Mouse (Mus musculus) heart, adult 2 months (tissue): Measurements from ENCODE around the gene Cdcp1. TPM values are rescaled to one million over a fixed set of nuclear protein-coding genes. Genes with fewer than 3 reads are reported as not detected.

Source experiments
- DNase-seq, 2 experiments: peaks; one replicate each; pipeline ENCODE4 v3.0.0; 2021
- H3K27ac ChIP-seq: fragments of 200-600 bp; 2 replicates; pipeline ENCODE4 v1.8.1; 2022
- H3K27me3 ChIP-seq: fragments of 200-500 bp; 2 replicates; pipeline ENCODE4 v1.6.1; 2012; ENCODE audit warnings: mild to moderate bottlenecking, low read length, inconsistent platforms, mixed read lengths; ENCODE audit not compliant: control insufficient read depth, insufficient read depth
- H3K36me3 ChIP-seq: fragments of 200-500 bp; 2 replicates; pipeline ENCODE4 v1.6.1; 2012; ENCODE audit warnings: low read length, inconsistent platforms; ENCODE audit not compliant: control insufficient read depth, insufficient read depth
- H3K4me1 ChIP-seq: fragments of 200-500 bp; 2 replicates; pipeline ENCODE4 v1.6.1; 2011; ENCODE audit warnings: low read length; ENCODE audit not compliant: control insufficient read depth, insufficient read depth
- H3K4me3 ChIP-seq: fragments of 200-600 bp; 2 replicates; pipeline ENCODE4 v1.8.1; 2022
- H3K79me2 ChIP-seq: fragments of 200-500 bp; replicated peaks from 2 replicates; pipeline ENCODE4 v1.6.1; 2012; ENCODE audit warnings: mild to moderate bottlenecking, inconsistent platforms, low read length, moderate library complexity, mixed read lengths; ENCODE audit not compliant: control insufficient read depth, insufficient read depth
- H3K9ac ChIP-seq: fragments of 200-500 bp; 2 replicates; pipeline ENCODE4 v1.6.1; 2012; ENCODE audit warnings: low read depth, mild to moderate bottlenecking, control low read depth, inconsistent platforms, low read length, mixed read lengths
- CTCF ChIP-seq: fragments of 200-600 bp; IDR thresholded peaks from 2 replicates; pipeline ENCODE4 v1.8.1; 2022; ENCODE audit warnings: antibody characterized with exemption, mild to moderate bottlenecking, moderate library complexity
- EP300 ChIP-seq: fragments of 200-500 bp; IDR thresholded peaks from 2 replicates; pipeline ENCODE4 v1.6.1; 2011; ENCODE audit warnings: low read depth, low read length, control low read depth; ENCODE audit not compliant: insufficient read depth
- POLR2A ChIP-seq: fragments of 200-500 bp; IDR thresholded peaks from 2 replicates; pipeline ENCODE4 v1.6.1; 2011; ENCODE audit warnings: mild to moderate bottlenecking, low read depth, low read length, control low read depth; ENCODE audit not compliant: insufficient read depth
- WGBS: fragments of 180-500 bp; shearing (Covaris S2); methylation state at CpG from one replicate; pipeline ENCODE4 v1.1.7; 2018; 5-methylcytosine and 5-hydroxymethylcytosine counted together
- intact Hi-C: fragments of 180-260 bp; cut with DNase I; formaldehyde crosslinking; loops from one replicate; pipeline ENCODE4 v1.15.1; 2025
- long read RNA-seq: library from polyadenylated mRNA; stranded (forward); transcript quantifications from one replicate; pipeline ENCODE4 v2.0.0, GENCODE M21; 2021
- polyA plus RNA-seq: library from polyadenylated mRNA; depleted of rRNA; stranded (reverse); fragments of >200 nt; gene quantifications from 2 replicates; pipeline ENCODE4 v1.2.3, GENCODE M21; 2012; rRNA removed
- total RNA-seq, 2 experiments: library from RNA; stranded (reverse); gene quantifications; 2 replicates each; pipeline ENCODE4 v1.2.3; 2021

Cdcp1 gene
- total RNA-seq (under 1 TPM; 0.10 to 0.11 TPM), polyA plus RNA-seq (0.50 and 0.78 TPM in 2 replicates)
- long read RNA-seq = 0 reads

DNA sequence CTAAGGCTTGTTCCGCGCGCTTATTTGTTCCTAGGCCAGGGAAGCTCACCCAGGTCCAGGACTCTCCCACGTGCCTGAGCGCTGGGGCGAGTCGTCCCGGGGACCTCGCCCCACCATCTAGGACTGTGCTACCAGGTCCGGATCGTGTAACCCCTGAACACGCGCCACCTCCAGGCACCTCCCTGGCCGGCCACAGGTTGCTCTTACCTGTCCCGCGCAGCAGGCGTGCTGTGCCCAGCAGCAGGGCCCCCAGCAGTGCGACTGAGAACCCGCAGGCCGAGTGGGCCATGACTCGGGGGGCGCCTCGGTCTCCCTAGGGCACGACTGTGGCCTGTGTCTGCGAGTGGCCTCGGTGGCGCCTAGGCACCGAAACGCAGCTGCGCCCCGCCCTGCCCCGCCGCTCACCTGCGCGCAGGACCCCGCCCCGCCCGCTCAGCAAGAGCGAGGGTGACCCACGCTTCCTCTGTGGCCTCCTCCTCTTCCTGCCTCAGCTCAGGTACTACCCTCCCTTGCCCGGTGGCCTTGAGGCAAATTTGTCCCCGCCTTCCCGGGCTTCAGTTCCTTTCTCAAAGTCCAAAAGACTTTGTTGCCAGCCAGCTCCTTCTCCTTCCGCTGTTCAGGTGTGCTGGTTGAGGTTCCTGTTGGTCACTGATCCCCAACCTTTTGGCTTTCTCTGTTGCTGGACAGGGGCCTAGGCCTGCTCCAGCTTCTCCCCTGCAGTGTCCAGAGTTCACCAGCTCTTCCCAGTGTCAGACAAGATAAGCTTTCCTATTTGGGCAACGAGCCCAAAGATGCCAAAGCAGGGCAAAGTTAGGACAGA is at the start of gene Cdcp1:
Gene Cdcp1, minus strand, starts transcription at position 418 of the 820 bp plus-strand sequence.
- intact Hi-C loops = no loop called here
- no peaks in the 10 kb centered on the region for H3K27me3 ChIP-seq
- no peaks in the 10 kb centered on the region for H3K79me2 ChIP-seq
- DNase-seq = no peak
- WGBS = 28% methylated on average over 45 of the region's 45 CpGs
- H3K9ac ChIP-seq = no peak within 1 kb of the TSS
- H3K36me3 ChIP-seq = 0 out of 2 replicates have a peak, but pooled peaks cover 2% of the 10 kb centered on the region
- no peak for TF ChIP-seq POLR2A
- TF ChIP-seq EP300 = no peak
- TF ChIP-seq CTCF = no peak
- H3K27ac ChIP-seq = no peak within 1 kb of the TSS
- no peak within 1 kb of the TSS for H3K4me3 ChIP-seq
- H3K4me1 ChIP-seq = peaks cover 3% of the 10 kb centered on the region

- Histone ChIP-seq H3K9ac (peak within 1 kb of the TSS; percentile 72), H3K4me1 (no peaks in the 10 kb centered on the region), H3K79me2 (no peaks in the 10 kb centered on the region), H3K27ac (no peak within 1 kb of the TSS; the same call in none of the 2 replicates), H3K36me3 (no peaks in the 10 kb centered on the region), H3K27me3 (no peaks in the 10 kb centered on the region), H3K4me3 (peak within 1 kb of the TSS; percentile 70)
- DNase-seq = peak; percentile 86 to 87
- TF ChIP-seq CTCF = no peak
- peak; percentile 56; the same call in 1 of the 2 replicates for TF ChIP-seq POLR2A
- intact Hi-C loops = loop anchor here (2.0 kb wide), 1 partner anchor 178 kb away; no protein-coding TSS in a partner anchor
- WGBS = under 1% methylated on average over 40 of the region's 40 CpGs
Observed at GRCm38 (mm10) chr9:123260611-123261021, 44.8 kb upstream of the Cdcp1 start, which contains the start of gene Tmem158. Tmem158 (minus strand) TSS chr9:123260764.

GRCm38 (mm10) chr9:123259896-123260610 is 44.2 kb upstream of the Cdcp1 start:
- Histone ChIP-seq H3K27me3 (no peaks in the 10 kb centered on the region), H3K9ac (peak overlapping the region; percentile 72), H3K4me3 (peak overlapping the region; percentile 70), H3K36me3 (no peaks in the 10 kb centered on the region), H3K27ac (no peak overlapping the region; the same call in none of the 2 replicates), H3K79me2 (no peaks in the 10 kb centered on the region), H3K4me1 (no peaks in the 10 kb centered on the region)
- TF ChIP-seq CTCF (no peak), EP300 (no peak), POLR2A (no peak)
- no peak for DNase-seq
- under 1% methylated on average over 92 of the region's 92 CpGs for WGBS
- intact Hi-C loops = loop anchor here (2.0 to 5.0 kb wide), 3 partner anchors 107 to 267 kb away; partner anchors contain the start of genes Lars2 and Sacm1l

GRCm38 (mm10) chr9:123259461-123259895 is 43.6 kb upstream of the Cdcp1 start:
- H3K4me3 ChIP-seq = peak overlapping the region; percentile 70
- intact Hi-C loops = loop anchor here (5.0 kb wide), 2 partner anchors 108 to 268 kb away; partner anchors contain the start of genes Lars2 and Sacm1l
- H3K27ac ChIP-seq = no peak overlapping the region
- H3K27me3 ChIP-seq = no peaks in the 10 kb centered on the region
- DNase-seq = peak; percentile 81 to 84
- peak overlapping the region; percentile 53 for H3K9ac ChIP-seq
- WGBS = 2% methylated on average over 45 of the region's 45 CpGs
- no peaks in the 10 kb centered on the region for H3K79me2 ChIP-seq
- H3K36me3 ChIP-seq = no peaks in the 10 kb centered on the region
- TF ChIP-seq CTCF (peak; percentile 91), EP300 (0 out of 2 replicates have a peak, but pooled peaks have one; percentile 11), POLR2A (no peak)
- H3K4me1 ChIP-seq = no peaks in the 10 kb centered on the region

- Histone ChIP-seq H3K4me1 (no peaks in the 10 kb centered on the region), H3K27ac (no peak overlapping the region), H3K36me3 (no peaks in the 10 kb centered on the region), H3K4me3 (no peak overlapping the region), H3K9ac (no peak overlapping the region), H3K27me3 (no peaks in the 10 kb centered on the region), H3K79me2 (no peaks in the 10 kb centered on the region)
- WGBS = 74% methylated on average over 10 of the region's 10 CpGs
- intact Hi-C loops = loop anchor here (5.0 kb wide), 2 partner anchors 109 to 269 kb away; partner anchors contain the start of genes Lars2 and Sacm1l
- DNase-seq = no peak
- TF ChIP-seq EP300 = no peak
- no peak for TF ChIP-seq POLR2A
- TF ChIP-seq CTCF = no peak
Observed at GRCm38 (mm10) chr9:123258796-123259195, 43.0 kb upstream of the Cdcp1 start.
